ENCODE assay signal across 17 mouse cellular contexts in the genomic region with DNA sequence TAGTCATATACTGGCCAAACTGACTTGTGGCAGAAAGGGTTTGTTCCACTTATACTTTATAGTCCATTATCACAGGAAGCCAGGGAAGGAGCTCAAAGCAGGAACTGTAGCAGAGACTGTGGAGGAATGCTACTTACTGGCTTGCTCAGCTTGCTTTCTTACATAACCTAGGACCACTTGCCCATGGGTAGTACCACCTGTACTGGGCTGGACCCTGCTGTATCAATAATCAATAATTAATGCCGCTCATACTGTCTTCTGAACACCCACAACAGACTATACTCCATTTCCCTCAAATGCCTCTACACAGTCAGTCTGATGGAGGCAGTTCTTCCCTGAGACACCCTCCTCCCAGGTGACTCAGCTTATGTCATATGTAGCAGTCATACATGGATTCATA.
"Had no signal": no experiment of that assay in that cellular context is flagged by ENCODE, and none has a peak within 500 bp of the region (broad histone marks: within the 10 kb centered on the region; RNA-seq: fewer than 3 reads in every experiment).

No protein-coding gene starts in this region.

- H3K4me3 ChIP-seq: midbrain, embryonic 10.5 days; midbrain, embryonic 12.5 days; myocyte; neural tube, embryonic 12.5 days; neural tube, embryonic 15.5 days; stomach, embryonic 15.5 days had no signal

- H3K27ac ChIP-seq: midbrain, embryonic 10.5 days; midbrain, embryonic 12.5 days; neural tube, embryonic 12.5 days; neural tube, embryonic 15.5 days; stomach, embryonic 15.5 days; stomach, postnatal 0 days had no signal

- H3K9ac ChIP-seq: lung, embryonic 14.5 days; midbrain, embryonic 12.5 days; neural tube, embryonic 12.5 days; neural tube, embryonic 15.5 days; stomach, embryonic 15.5 days had no signal

- ATAC-seq: midbrain, embryonic 16.5 days had no signal

- H3K4me2 ChIP-seq: lung, embryonic 14.5 days; midbrain, embryonic 12.5 days; neural tube, embryonic 12.5 days; neural tube, embryonic 15.5 days; stomach, embryonic 15.5 days had no signal

- H3K27me3 ChIP-seq: midbrain, embryonic 12.5 days; neural tube, embryonic 12.5 days; neural tube, embryonic 15.5 days; stomach, embryonic 15.5 days had no signal

- H3K4me1 ChIP-seq: midbrain, embryonic 10.5 days; midbrain, embryonic 12.5 days; neural tube, embryonic 12.5 days; stomach, embryonic 15.5 days had no signal

- H3K9me3 ChIP-seq: midbrain, embryonic 10.5 days; midbrain, embryonic 12.5 days; neural tube, embryonic 12.5 days; neural tube, embryonic 15.5 days; stomach, embryonic 15.5 days had no signal

- DNase-seq: lung, adult 18-20 months; lung, embryonic 14.5 days; lung, postnatal 10 days; lung, postnatal 4 days; midbrain, embryonic 14.5 days; right cerebral cortex, postnatal 14 days; thymus, adult 2 months; thymus, postnatal 25 days; thymus, postnatal 4 days had no signal
